Mouse (Mus musculus): ENCODE measurements around the gene Bmf. TPM values are rescaled to one million over a fixed set of nuclear protein-coding genes. Genes with fewer than 3 reads are reported as not detected.

Bmf gene
- total RNA-seq, 2 experiments from 2014 or later = 3.4 to 4.7 TPM

DNA sequence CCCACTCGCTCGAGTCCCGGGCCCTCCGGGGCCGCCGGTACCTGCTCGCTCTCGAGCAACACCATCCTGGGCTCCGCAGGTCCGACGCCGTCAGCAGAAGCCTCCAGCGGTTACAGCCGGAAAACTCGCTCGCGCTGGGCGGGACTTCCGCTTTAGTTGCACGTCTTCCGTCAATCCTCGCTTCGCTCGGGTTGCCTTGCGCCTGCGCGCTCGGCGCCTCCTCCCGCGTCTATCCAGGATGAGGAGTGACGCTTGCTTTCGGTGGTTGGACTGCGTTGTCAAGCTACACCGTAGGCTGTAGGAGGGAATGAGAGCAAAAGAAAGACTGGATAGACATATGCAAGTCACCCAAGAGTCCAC lies 70.0 kb downstream of the Bmf start, which contains the start of gene Srp14:
Gene Srp14, minus strand, starts transcription at position 162 of the 360 bp plus-strand sequence.
- DNase-seq = peak; percentile 91

DNA sequence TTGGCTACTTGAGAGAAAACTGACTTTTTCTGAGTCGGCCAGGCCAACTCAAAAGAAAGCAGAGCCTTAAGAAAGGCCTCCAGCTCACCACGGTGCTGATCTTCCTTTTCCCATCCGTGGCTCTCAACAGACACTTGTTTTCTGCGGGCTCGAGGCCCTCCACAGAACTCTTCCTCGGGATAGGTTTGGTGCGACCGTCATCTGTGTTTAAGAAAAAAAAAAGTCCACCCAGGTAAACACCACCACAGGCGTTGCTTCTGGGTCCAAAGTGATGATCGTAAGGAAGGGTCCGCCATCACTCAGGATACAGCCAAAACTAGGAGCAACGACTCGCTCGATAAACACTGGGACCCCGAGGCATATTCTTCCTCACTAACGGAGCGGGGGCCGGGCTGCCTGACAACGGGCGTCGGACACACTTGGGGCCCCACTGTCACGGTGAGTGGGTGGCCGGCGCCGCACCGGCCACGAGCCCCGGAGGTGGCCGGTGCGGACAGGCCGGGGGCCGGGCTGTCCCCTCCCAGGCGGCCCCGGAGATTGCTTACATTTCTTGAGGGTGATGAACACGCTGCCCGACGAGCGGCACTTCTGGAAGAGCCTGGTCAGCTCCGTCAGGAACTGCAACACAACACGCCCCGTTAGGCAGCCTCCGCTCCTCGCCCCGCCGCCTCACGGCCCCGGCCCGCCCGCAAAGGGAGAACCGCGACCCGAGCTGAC lies 70.5 kb downstream of the Bmf start:
- no peak for DNase-seq

Other genes starting within 250 kb of the Bmf start
- under 1 TPM; 0.08 to 0.16 TPM for gene Gpr176, start 176.3 kb downstream of the Bmf start, total RNA-seq (2021)
- 1 to 10 TPM; 3.4 to 3.5 TPM for gene Eif2ak4, start 161.1 kb downstream of the Bmf start, total RNA-seq (2021)
- gene Srp14, start 70.0 kb downstream of the Bmf start, total RNA-seq (2021) = 100 to 1,000 TPM; 129 to 134 TPM
- 1 to 10 TPM; 1.0 to 1.2 TPM for gene Bub1b, start 48.5 kb upstream of the Bmf start, total RNA-seq (2021)
- gene Pak6, start 113.6 kb upstream of the Bmf start, total RNA-seq (2021) = under 1 TPM in 1 of 2 experiments, not detected in 1; 0.64 TPM
- not detected for gene Ankrd63, start 154.3 kb upstream of the Bmf start, total RNA-seq (2021)
- gene Plcb2, start 178.8 kb upstream of the Bmf start, total RNA-seq (2021) = under 1 TPM; 0.15 to 0.16 TPM
- 1 to 10 TPM; 3.6 to 4.9 TPM for gene Inafm2, start 196.1 kb upstream of the Bmf start, total RNA-seq (2021)
- 10 to 100 TPM; 11.8 to 13.0 TPM for gene Ccdc9b, start 213.0 kb upstream of the Bmf start, total RNA-seq (2021)
- gene Phgr1, start 223.1 kb upstream of the Bmf start, total RNA-seq (2021) = not detected
- gene Disp2, start 230.0 kb upstream of the Bmf start, total RNA-seq (2021) = not detected

Measured in gastrocnemius, postnatal 25 days (tissue).